26 mouse cellular contexts compared by ENCODE assay signal in the genomic region with DNA sequence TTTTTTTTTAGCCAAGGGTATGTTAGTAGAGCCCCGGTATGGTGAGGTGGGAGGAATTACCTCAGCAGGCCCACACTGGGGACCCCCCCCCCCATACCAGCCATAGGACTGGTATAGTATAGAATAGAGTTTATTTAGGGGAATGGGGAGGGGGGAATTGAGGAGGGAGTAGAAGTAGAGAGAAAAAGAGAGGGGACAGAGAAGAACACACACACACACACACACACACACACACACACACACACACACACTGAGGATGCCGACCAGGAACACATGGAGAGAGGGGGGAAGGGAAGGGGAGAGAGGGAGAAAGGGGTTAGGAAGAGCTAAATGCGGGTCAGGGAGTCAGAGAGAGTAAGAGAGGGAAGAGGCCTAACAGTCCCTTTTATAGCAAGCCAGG.
A peak's percentile ranks its signal among the peaks of the same experiment; 100 is the strongest.
DNase-seq lines count a peak whose midpoint lies in the region; ATAC-seq lines count a peak whose summit lies in the region.
"Had no signal": no experiment of that assay in that cellular context is flagged by ENCODE, and none has a peak within 500 bp of the region (broad histone marks: within the 10 kb centered on the region; RNA-seq: fewer than 3 reads in every experiment).

No protein-coding gene starts in this region.

- H3K4me3 ChIP-seq in forebrain, embryonic 11.5 days (ENCODE audit: low read depth, low read length): no peak overlapping the region
- no peak overlapping the region for H3K4me3 ChIP-seq in forebrain, embryonic 16.5 days (replicated peaks; ENCODE audit: low read length)
- no peak overlapping the region for H3K4me3 ChIP-seq in hindbrain, embryonic 12.5 days
- no peak overlapping the region for H3K4me3 ChIP-seq in hindbrain, embryonic 16.5 days (ENCODE audit: low read length)
- no peak overlapping the region for H3K4me3 ChIP-seq in neural tube, embryonic 11.5 days (ENCODE audit: low read depth, low read length)
- H3K4me3 ChIP-seq in neural tube, embryonic 15.5 days (replicated peaks): no peak overlapping the region
- H3K4me3 ChIP-seq: embryonic facial prominence, embryonic 15.5 days; gastrocnemius, adult 2 months; limb, embryonic 15.5 days; liver, embryonic 13.5 days had no signal

- no peak for DNase-seq in forebrain, embryonic 11.5 days (ENCODE audit: low spot score)
- no peak for DNase-seq in neural tube, embryonic 11.5 days (ENCODE audit: low spot score)
- no peak for DNase-seq in thymus, postnatal 4 days
- DNase-seq: adrenal gland, postnatal 10 days; cerebellum, adult 8-10 months; cerebellum, postnatal 36 days; gastrocnemius, adult 2 months; gastrocnemius, postnatal 36 days; heart, adult 18-20 months; heart, postnatal 36 days; kidney, adult 8-10 months; layer of hippocampus, postnatal 36 days; liver, embryonic 13.5 days; lung, adult 18-20 months; thymus, adult 2 months; thymus, postnatal 36 days had no signal

- H3K36me3 ChIP-seq in forebrain, embryonic 11.5 days (ENCODE audit: control insufficient read depth, insufficient read depth, low read length): no peaks in the 10 kb centered on the region
- no peaks in the 10 kb centered on the region for H3K36me3 ChIP-seq in forebrain, embryonic 16.5 days (ENCODE audit: control insufficient read depth, insufficient read depth)
- no peaks in the 10 kb centered on the region for H3K36me3 ChIP-seq in hindbrain, embryonic 12.5 days
- H3K36me3 ChIP-seq in hindbrain, embryonic 16.5 days (ENCODE audit: control insufficient read depth, insufficient read depth, low read length): no peaks in the 10 kb centered on the region
- no peaks in the 10 kb centered on the region for H3K36me3 ChIP-seq in neural tube, embryonic 11.5 days (ENCODE audit: control insufficient read depth, insufficient read depth, low read length)
- H3K36me3 ChIP-seq in neural tube, embryonic 15.5 days: no peaks in the 10 kb centered on the region
- H3K36me3 ChIP-seq: embryonic facial prominence, embryonic 10.5 days; embryonic facial prominence, embryonic 15.5 days; G1E; limb, embryonic 10.5 days; limb, embryonic 15.5 days; liver, embryonic 13.5 days had no signal

- WGBS in forebrain, embryonic 11.5 days: 5% methylated on average over 3 of the region's 3 CpGs
- 11% methylated on average over 3 of the region's 3 CpGs for WGBS in forebrain, embryonic 16.5 days
- 5% methylated on average over 3 of the region's 3 CpGs for WGBS in hindbrain, embryonic 12.5 days
- WGBS in hindbrain, embryonic 16.5 days: 19% methylated on average over 3 of the region's 3 CpGs
- WGBS in neural tube, embryonic 11.5 days: 5% methylated on average over 3 of the region's 3 CpGs
- WGBS in neural tube, embryonic 15.5 days: 9% methylated on average over 3 of the region's 3 CpGs

- no peaks in the 10 kb centered on the region for H3K9me3 ChIP-seq in forebrain, embryonic 11.5 days (ENCODE audit: control insufficient read depth, low read length)
- H3K9me3 ChIP-seq in forebrain, embryonic 16.5 days (ENCODE audit: control insufficient read depth, low read length): no peaks in the 10 kb centered on the region
- no peaks in the 10 kb centered on the region for H3K9me3 ChIP-seq in hindbrain, embryonic 12.5 days (replicated peaks)
- H3K9me3 ChIP-seq in hindbrain, embryonic 16.5 days (ENCODE audit: control insufficient read depth, low read length): no peaks in the 10 kb centered on the region
- H3K9me3 ChIP-seq in neural tube, embryonic 11.5 days (ENCODE audit: control insufficient read depth, low read length): no peaks in the 10 kb centered on the region
- no peaks in the 10 kb centered on the region for H3K9me3 ChIP-seq in neural tube, embryonic 15.5 days (replicated peaks)
- H3K9me3 ChIP-seq: embryonic facial prominence, embryonic 10.5 days; embryonic facial prominence, embryonic 15.5 days; G1E; limb, embryonic 10.5 days; limb, embryonic 15.5 days; liver, embryonic 13.5 days had no signal

- H3K4me2 ChIP-seq in forebrain, embryonic 11.5 days (ENCODE audit: low read depth, low read length, severe bottlenecking): no peak overlapping the region
- no peak overlapping the region for H3K4me2 ChIP-seq in forebrain, embryonic 16.5 days (ENCODE audit: low read length)
- no peak overlapping the region for H3K4me2 ChIP-seq in hindbrain, embryonic 12.5 days (replicated peaks)
- H3K4me2 ChIP-seq in hindbrain, embryonic 16.5 days (ENCODE audit: low read length): no peak overlapping the region
- no peak overlapping the region for H3K4me2 ChIP-seq in neural tube, embryonic 11.5 days (ENCODE audit: low read depth)
- H3K4me2 ChIP-seq in neural tube, embryonic 15.5 days: no peak overlapping the region
- H3K4me2 ChIP-seq: limb, embryonic 15.5 days had no signal

- no peaks in the 10 kb centered on the region for H3K27me3 ChIP-seq in forebrain, embryonic 11.5 days (ENCODE audit: control insufficient read depth, insufficient read depth, low read length)
- H3K27me3 ChIP-seq in forebrain, embryonic 16.5 days (replicated peaks; ENCODE audit: control insufficient read depth, insufficient read depth, low read length): no peaks in the 10 kb centered on the region
- H3K27me3 ChIP-seq in hindbrain, embryonic 12.5 days: no peaks in the 10 kb centered on the region
- no peaks in the 10 kb centered on the region for H3K27me3 ChIP-seq in hindbrain, embryonic 16.5 days (replicated peaks; ENCODE audit: control insufficient read depth, insufficient read depth, low read length)
- H3K27me3 ChIP-seq in neural tube, embryonic 11.5 days (ENCODE audit: control insufficient read depth, insufficient read depth, low read length): no peaks in the 10 kb centered on the region
- H3K27me3 ChIP-seq in neural tube, embryonic 15.5 days (replicated peaks): no peaks in the 10 kb centered on the region
- H3K27me3 ChIP-seq: embryonic facial prominence, embryonic 15.5 days; limb, embryonic 15.5 days; liver, embryonic 13.5 days had no signal

- ATAC-seq in forebrain, embryonic 11.5 days (replicated peaks; ENCODE audit: low FRiP score): 0 out of 2 replicates have a peak, but pooled peaks have one; percentile 22
- ATAC-seq in forebrain, embryonic 16.5 days: no peak
- ATAC-seq in hindbrain, embryonic 12.5 days (ENCODE audit: low FRiP score): peak; percentile 49; the same call in 1 of the 2 replicates
- ATAC-seq in hindbrain, embryonic 16.5 days: no peak
- no peak for ATAC-seq in neural tube, embryonic 11.5 days (ENCODE audit: insufficient read depth, low FRiP score, low TSS enrichment)
- no peak for ATAC-seq in neural tube, embryonic 15.5 days (ENCODE audit: low FRiP score)

- peaks cover 16% of the 10 kb centered on the region for H3K4me1 ChIP-seq in forebrain, embryonic 11.5 days (replicated peaks; ENCODE audit: control insufficient read depth, insufficient read depth, low read length)
- peaks cover 10% of the 10 kb centered on the region for H3K4me1 ChIP-seq in forebrain, embryonic 16.5 days (replicated peaks; ENCODE audit: control insufficient read depth, insufficient read depth, low read length)
- H3K4me1 ChIP-seq in hindbrain, embryonic 12.5 days: peaks cover 29% of the 10 kb centered on the region
- H3K4me1 ChIP-seq in hindbrain, embryonic 16.5 days (ENCODE audit: control insufficient read depth, insufficient read depth, low read depth, low read length): peaks cover 7% of the 10 kb centered on the region
- peaks cover 18% of the 10 kb centered on the region for H3K4me1 ChIP-seq in neural tube, embryonic 11.5 days (ENCODE audit: control insufficient read depth, insufficient read depth, low read length)
- peaks cover 22% of the 10 kb centered on the region for H3K4me1 ChIP-seq in neural tube, embryonic 15.5 days

- no peak overlapping the region for H3K9ac ChIP-seq in forebrain, embryonic 11.5 days (ENCODE audit: low read length)
- H3K9ac ChIP-seq in forebrain, embryonic 16.5 days (replicated peaks; ENCODE audit: low read depth, low read length): no peak overlapping the region
- no peak overlapping the region for H3K9ac ChIP-seq in hindbrain, embryonic 12.5 days
- no peak overlapping the region for H3K9ac ChIP-seq in hindbrain, embryonic 16.5 days (ENCODE audit: low read depth, low read length)
- H3K9ac ChIP-seq in neural tube, embryonic 11.5 days (ENCODE audit: low read length): no peak overlapping the region
- H3K9ac ChIP-seq in neural tube, embryonic 15.5 days (replicated peaks): no peak overlapping the region
- H3K9ac ChIP-seq: embryonic facial prominence, embryonic 15.5 days; limb, embryonic 15.5 days; liver, embryonic 13.5 days had no signal

- H3K27ac ChIP-seq in forebrain, embryonic 11.5 days (ENCODE audit: low read depth, low read length): no peak overlapping the region
- H3K27ac ChIP-seq in forebrain, embryonic 16.5 days (ENCODE audit: low read length): no peak overlapping the region
- H3K27ac ChIP-seq in hindbrain, embryonic 12.5 days: no peak overlapping the region
- no peak overlapping the region for H3K27ac ChIP-seq in hindbrain, embryonic 16.5 days (ENCODE audit: low read depth, low read length)
- H3K27ac ChIP-seq in neural tube, embryonic 11.5 days (ENCODE audit: low read depth, low read length): 0 out of 2 replicates have a peak overlapping the region, but pooled peaks have one; percentile 1
- no peak overlapping the region for H3K27ac ChIP-seq in neural tube, embryonic 15.5 days (replicated peaks)
- H3K27ac ChIP-seq: gastrocnemius, adult 2 months; kidney, postnatal 0 days; liver, embryonic 13.5 days had no signal

Comparison
In these comparisons a context has a peak if more than half of its experiments do, and no peak if none do; other contexts are left out.
1. ATAC-seq: peak in forebrain, embryonic 11.5 days (single experiment) and hindbrain, embryonic 12.5 days (single experiment); none in forebrain, embryonic 16.5 days (single experiment), hindbrain, embryonic 16.5 days (single experiment), neural tube, embryonic 11.5 days (single experiment) and neural tube, embryonic 15.5 days (single experiment).